Mouse (Mus musculus) cerebellum, adult 2 months (tissue): ENCODE measurements around the gene Acss3.

Source experiments
- CTCF ChIP-seq: fragments of 200-500 bp; IDR thresholded peaks from 2 replicates; pipeline ENCODE4 v1.5.1; 2011; ENCODE audit warnings: low read depth, mild to moderate bottlenecking, control low read depth, low read length, moderate library complexity, borderline replicate concordance; ENCODE audit not compliant: insufficient read depth
- POLR2A ChIP-seq: fragments of 200-500 bp; IDR thresholded peaks from 2 replicates; pipeline ENCODE4 v1.6.1; 2011; ENCODE audit warnings: low read length, control low read depth, borderline replicate concordance; ENCODE audit not compliant: insufficient read depth

GRCm38 (mm10) chr10:106959026-106959425, 164.4 kb downstream of the Acss3 start:
- no peak for TF ChIP-seq CTCF
- no peak for TF ChIP-seq POLR2A
